Mouse (Mus musculus) lung, adult 2 months (tissue): ENCODE measurements around the gene Hells.

Source experiments
- CTCF ChIP-seq: fragments of 200-500 bp; IDR thresholded peaks from 2 replicates; pipeline ENCODE4 v1.5.1; 2011; ENCODE audit warnings: mild to moderate bottlenecking, low read length, control low read depth; ENCODE audit not compliant: insufficient read depth
- POLR2A ChIP-seq: fragments of 200-500 bp; IDR thresholded peaks from 2 replicates; pipeline ENCODE4 v1.6.1; 2011; ENCODE audit warnings: low read depth, mild to moderate bottlenecking, control low read depth, low read length, borderline replicate concordance; ENCODE audit errors: extremely low read depth

DNA sequence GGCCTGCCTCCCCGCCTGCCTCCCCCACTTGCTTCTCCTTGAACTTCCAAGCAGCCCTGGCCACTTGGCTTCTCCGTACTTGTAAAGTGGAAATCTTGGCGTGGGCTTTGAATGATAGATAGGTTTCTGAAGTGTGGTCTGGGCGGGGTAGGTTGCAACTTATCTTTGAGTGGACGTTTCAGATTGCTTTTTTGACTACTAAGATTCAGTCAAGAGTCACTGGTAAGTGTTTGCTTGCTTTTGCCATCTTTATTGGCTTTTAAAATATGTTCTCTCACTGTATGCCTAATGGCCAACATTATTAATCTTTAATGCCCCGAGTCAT lies 813 bp downstream of the Hells start:
- no peak for TF ChIP-seq CTCF
- no peak for TF ChIP-seq POLR2A
